Mouse (Mus musculus) MEL (cell line): ENCODE measurements at regions not wholly inside any gene's neighbourhood (a gene's known extent, or its start where the extent isn't known, plus 50 kb on each side); places are given as distances from the start of the nearest gene placed in this dataset.

Source experiments
- DNase-seq: peaks from one replicate; pipeline ENCODE4 v3.0.0; 2011; ENCODE audit warnings: low read depth, low spot score
- H3K27ac ChIP-seq: 2 replicates; pipeline ENCODE4 v1.5.1; 2012; ENCODE audit warnings: low read depth, mild to moderate bottlenecking, control low read depth, low read length, moderate library complexity; ENCODE audit not compliant: control insufficient read depth
- H3K27me3 ChIP-seq, 2 experiments: fragments of 150-350 bp in 1 of 2; sonication (generic) in 1 of 2; 2 replicates each; pipeline ENCODE4 v1.6.1; 2012; ENCODE audit warnings: low read length in 2 of 2, mild to moderate bottlenecking in 2 of 2, improper control_type of control experiment in 1 of 2, moderate library complexity in 1 of 2; ENCODE audit not compliant: insufficient read depth in 2 of 2, control insufficient read depth in 1 of 2
- H3K36me3 ChIP-seq, 2 experiments: 2 replicates each; pipeline ENCODE4 v1.6.1; 2012 to 2014; ENCODE audit warnings: low read length in 2 of 2, improper control_type of control experiment in 1 of 2, inconsistent platforms in 1 of 2, mild to moderate bottlenecking in 1 of 2; ENCODE audit not compliant: insufficient read depth in 2 of 2, control insufficient read depth in 1 of 2
- H3K4me1 ChIP-seq, 2 experiments: fragments of 150-350 bp in 1 of 2; sonication (generic) in 1 of 2; 2 replicates each; pipeline ENCODE4 v1.6.1; 2012; ENCODE audit warnings: low read length in 2 of 2, improper control_type of control experiment in 1 of 2, mild to moderate bottlenecking in 1 of 2; ENCODE audit not compliant: insufficient read depth in 2 of 2, control insufficient read depth in 1 of 2
- H3K4me3 ChIP-seq, 2 experiments: fragments of 150-350 bp in 1 of 2; sonication (generic) in 1 of 2; 2 replicates each; pipeline ENCODE4 v1.5.1; 2012; ENCODE audit warnings: low read depth in 2 of 2, low read length in 2 of 2, mild to moderate bottlenecking in 2 of 2, moderate library complexity in 2 of 2, control low read depth in 1 of 2, improper control_type of control experiment in 1 of 2; ENCODE audit not compliant: control insufficient read depth in 1 of 2, insufficient read depth in 1 of 2
- H3K79me2 ChIP-seq: 2 replicates; pipeline ENCODE4 v1.6.1; 2012; ENCODE audit warnings: mild to moderate bottlenecking, low read length, moderate library complexity; ENCODE audit not compliant: control insufficient read depth, poor library complexity, insufficient read depth
- H3K9ac ChIP-seq: 2 replicates; pipeline ENCODE4 v1.6.1; 2012; ENCODE audit warnings: low read depth, mild to moderate bottlenecking, control low read depth, low read length, moderate library complexity; ENCODE audit not compliant: control insufficient read depth, poor library complexity, severe bottlenecking
- H3K9me3 ChIP-seq: fragments of 150-350 bp; sonication (generic); replicated peaks from 2 replicates; pipeline ENCODE4 v1.6.1; 2012; ENCODE audit warnings: mild to moderate bottlenecking, low read length, improper control_type of control experiment, moderate library complexity; ENCODE audit not compliant: insufficient read depth
- CHD1 ChIP-seq: IDR thresholded peaks from 2 replicates; pipeline ENCODE4 v1.6.1; 2012; ENCODE audit warnings: low read depth, mild to moderate bottlenecking, inconsistent platforms, low read length, improper control_type of control experiment
- CTCF ChIP-seq, 3 experiments: IDR thresholded peaks in 2 of 3; conservative IDR thresholded peaks in 1 of 3; 2 replicates each; pipeline ENCODE4 v1.5.1; 2011 to 2012; ENCODE audit warnings: low read length in 3 of 3, low read depth in 2 of 3, mild to moderate bottlenecking in 2 of 3, improper control_type of control experiment in 1 of 3, inconsistent platforms in 1 of 3, mixed read lengths in 1 of 3, moderate library complexity in 1 of 3; ENCODE audit not compliant: control insufficient read depth in 1 of 3, insufficient read depth in 1 of 3, poor library complexity in 1 of 3, severe bottlenecking in 1 of 3
- E2F4 ChIP-seq: IDR thresholded peaks from 2 replicates; pipeline ENCODE4 v1.6.1; 2011; ENCODE audit warnings: low read depth, low read length, improper control_type of control experiment, borderline replicate concordance
- ELF1 ChIP-seq: IDR thresholded peaks from 2 replicates; pipeline ENCODE4 v1.6.1; 2014; ENCODE audit warnings: low read depth, mild to moderate bottlenecking, inconsistent platforms, low read length, improper control_type of control experiment, moderate library complexity
- EP300 ChIP-seq, 2 experiments: IDR thresholded peaks; 2 replicates each; pipeline ENCODE4 v1.6.1; 2011; ENCODE audit warnings: improper control_type of control experiment in 2 of 2, low read length in 2 of 2, low read depth in 1 of 2, mild to moderate bottlenecking in 1 of 2
- ETS1 ChIP-seq: IDR thresholded peaks from 2 replicates; pipeline ENCODE4 v1.6.1; 2012; ENCODE audit warnings: low read depth, mild to moderate bottlenecking, inconsistent platforms, low read length, improper control_type of control experiment, moderate library complexity
- GABPA ChIP-seq: IDR thresholded peaks from 2 replicates; pipeline ENCODE4 v1.6.1; 2012; ENCODE audit warnings: low read depth, mild to moderate bottlenecking, inconsistent platforms, low read length, improper control_type of control experiment, moderate library complexity
- GATA1 ChIP-seq: IDR thresholded peaks from 2 replicates; pipeline ENCODE4 v1.6.1; 2011; ENCODE audit warnings: low read depth, low read length, improper control_type of control experiment
- MAX ChIP-seq: IDR thresholded peaks from 2 replicates; pipeline ENCODE4 v1.6.1; 2011; ENCODE audit warnings: low read length, improper control_type of control experiment
- MAZ ChIP-seq: IDR thresholded peaks from 2 replicates; pipeline ENCODE4 v1.6.1; 2012; ENCODE audit warnings: low read depth, mild to moderate bottlenecking, inconsistent platforms, low read length, improper control_type of control experiment
- MEF2A ChIP-seq: IDR thresholded peaks from 2 replicates; pipeline ENCODE4 v1.6.1; 2014; ENCODE audit warnings: low read depth, mild to moderate bottlenecking, inconsistent platforms, low read length, improper control_type of control experiment; ENCODE audit not compliant: poor library complexity, insufficient replicate concordance, severe bottlenecking; ENCODE audit errors: extremely low read depth
- MXI1 ChIP-seq: IDR thresholded peaks from 2 replicates; pipeline ENCODE4 v1.6.1; 2011; ENCODE audit warnings: mild to moderate bottlenecking, low read depth, low read length, improper control_type of control experiment
- MYB ChIP-seq: IDR thresholded peaks from 2 replicates; pipeline ENCODE4 v1.6.1; 2011; ENCODE audit warnings: mild to moderate bottlenecking, low read depth, low read length, improper control_type of control experiment
- MYC ChIP-seq: IDR thresholded peaks from 2 replicates; pipeline ENCODE4 v1.6.1; 2011; ENCODE audit warnings: low read depth, mild to moderate bottlenecking, low read length, improper control_type of control experiment, moderate library complexity
- NELFE ChIP-seq: IDR thresholded peaks from 2 replicates; pipeline ENCODE4 v1.6.1; 2011; ENCODE audit warnings: low read depth, low read length, improper control_type of control experiment
- POLR2A ChIP-seq, 2 experiments: IDR thresholded peaks; 2 replicates each; pipeline ENCODE4 v1.6.1; 2011 to 2012; ENCODE audit warnings: low read length in 2 of 2, mild to moderate bottlenecking in 2 of 2, control low read depth in 1 of 2, improper control_type of control experiment in 1 of 2, low read depth in 1 of 2, moderate library complexity in 1 of 2; ENCODE audit not compliant: control insufficient read depth in 1 of 2, insufficient read depth in 1 of 2, poor library complexity in 1 of 2
- POLR2AphosphoS2 ChIP-seq: IDR thresholded peaks from 2 replicates; pipeline ENCODE4 v1.6.1; 2011; ENCODE audit warnings: low read length, improper control_type of control experiment
- POLR2AphosphoS5 ChIP-seq: IDR thresholded peaks from 2 replicates; pipeline ENCODE4 v1.6.1; 2012; ENCODE audit warnings: low read depth, borderline replicate concordance, mild to moderate bottlenecking, inconsistent platforms, low read length, moderate library complexity, mixed read lengths
- SMC3 ChIP-seq: IDR thresholded peaks from 2 replicates; pipeline ENCODE4 v1.6.1; 2011; ENCODE audit warnings: low read depth, low read length, improper control_type of control experiment
- ZC3H11A ChIP-seq: IDR thresholded peaks from 2 replicates; pipeline ENCODE4 v1.6.1; 2012; ENCODE audit warnings: low read depth, mild to moderate bottlenecking, inconsistent platforms, low read length, improper control_type of control experiment
- ZMIZ1 ChIP-seq: IDR thresholded peaks from 2 replicates; pipeline ENCODE4 v1.6.1; 2012; ENCODE audit warnings: low read depth, mild to moderate bottlenecking, inconsistent platforms, low read length, improper control_type of control experiment, moderate library complexity
- ZNF384 ChIP-seq: IDR thresholded peaks from 2 replicates; pipeline ENCODE4 v1.6.1; 2012; ENCODE audit warnings: low read depth, mild to moderate bottlenecking, inconsistent platforms, low read length, improper control_type of control experiment

GRCm38 (mm10) chr1:13941351-13941750 lies 2151.8 kb downstream of the 4930444P10Rik start:
- H3K9ac ChIP-seq = no peak overlapping the region
- H3K27me3 ChIP-seq = no peaks in the 10 kb centered on the region
- no peaks in the 10 kb centered on the region for H3K36me3 ChIP-seq
- no peak for DNase-seq
- TF ChIP-seq SMC3 = no peak
- no peak for TF ChIP-seq ELF1
- H3K4me3 ChIP-seq = no peak overlapping the region
- H3K4me1 ChIP-seq = no peaks in the 10 kb centered on the region
- H3K9me3 ChIP-seq = no peaks in the 10 kb centered on the region
- H3K27ac ChIP-seq = no peak overlapping the region
- no peaks in the 10 kb centered on the region for H3K79me2 ChIP-seq

GRCm38 (mm10) chr1:13938344-13938743 lies 2154.8 kb downstream of the 4930444P10Rik start:
- Histone ChIP-seq H3K79me2 (no peaks in the 10 kb centered on the region), H3K36me3 (no peaks in the 10 kb centered on the region), H3K4me3 (no peak overlapping the region), H3K9me3 (no peaks in the 10 kb centered on the region), H3K4me1 (no peaks in the 10 kb centered on the region), H3K27me3 (no peaks in the 10 kb centered on the region; a peak in 1 of 4 replicates), H3K27ac (no peak overlapping the region), H3K9ac (no peak overlapping the region)
- TF ChIP-seq POLR2AphosphoS2 = no peak
- TF ChIP-seq MYB = no peak
- TF ChIP-seq CHD1 = no peak
- no peak for TF ChIP-seq ZMIZ1
- no peak for TF ChIP-seq MXI1
- no peak for DNase-seq

- Histone ChIP-seq H3K4me3 (no peak overlapping the region), H3K27me3 (no peaks in the 10 kb centered on the region; a peak in 1 of 4 replicates), H3K4me1 (no peaks in the 10 kb centered on the region)
These were observed 2157.1 kb downstream of the 4930444P10Rik start for GRCm38 (mm10) chr1:13935938-13936491.

More at GRCm38 (mm10) chr1:13935938-13936491, 2157.1 kb downstream of the 4930444P10Rik start:
- H3K9me3 ChIP-seq = no peaks in the 10 kb centered on the region
- H3K9ac ChIP-seq = no peak overlapping the region
- H3K27ac ChIP-seq = no peak overlapping the region
- DNase-seq = no peak
- H3K79me2 ChIP-seq = no peaks in the 10 kb centered on the region
- H3K36me3 ChIP-seq = no peaks in the 10 kb centered on the region
- TF ChIP-seq POLR2A (IDR thresholded peaks at IDR 0.05; ENCODE audit: control insufficient read depth in 1 of 2, insufficient read depth in 1 of 2, low read depth in 1 of 2, low read length in 2 of 2, poor library complexity in 1 of 2) = no peak
- no peak for TF ChIP-seq CTCF (IDR thresholded peaks at IDR 0.05 in 2 of 3, conservative IDR thresholded peaks at IDR 0.05 in 1 of 3; ENCODE audit: control insufficient read depth in 1 of 3, insufficient read depth in 1 of 3, low read depth in 2 of 3, low read length in 3 of 3, poor library complexity in 1 of 3, severe bottlenecking in 1 of 3)
- TF ChIP-seq ZC3H11A = no peak
- TF ChIP-seq ETS1 = no peak
- no peak for TF ChIP-seq ZNF384
- TF ChIP-seq MAX = no peak
- TF ChIP-seq MEF2A = no peak
- no peak for TF ChIP-seq CHD1
- no peak for TF ChIP-seq GABPA
- TF ChIP-seq NELFE = no peak
- TF ChIP-seq GATA1 = no peak
- no peak for TF ChIP-seq ZMIZ1
- no peak for TF ChIP-seq MAZ
- TF ChIP-seq E2F4 = no peak
- TF ChIP-seq EP300 (IDR thresholded peaks at IDR 0.05; ENCODE audit: low read depth in 1 of 2, low read length in 2 of 2) = no peak
- no peak for TF ChIP-seq MYC
- TF ChIP-seq POLR2AphosphoS5 = no peak
- TF ChIP-seq POLR2AphosphoS2 = no peak
